Mouse (Mus musculus) heart, embryonic 12.5 days (tissue): ENCODE data around the gene Hoxc13. TPM values are rescaled to one million over a fixed set of nuclear protein-coding genes. Genes with fewer than 3 reads are reported as not detected.

Experiments used
- ATAC-seq: fragments of 200-750 bp; cut with Nextera tagmentation; 2 replicates; pipeline ENCODE4 v1.8.0; 2017; ENCODE audit warnings: moderate TSS enrichment, moderate library complexity; ENCODE audit not compliant: insufficient number of reproducible peaks, low FRiP score
- H3K27ac ChIP-seq: fragments of 300-500 bp; sonication (generic); 2 replicates; pipeline ENCODE4 v1.5.1; 2016; ENCODE audit warnings: mild to moderate bottlenecking, moderate library complexity; ENCODE audit not compliant: poor library complexity, severe bottlenecking
- H3K27me3 ChIP-seq: fragments of 300-500 bp; sonication (generic); replicated peaks from 2 replicates; pipeline ENCODE4 v1.6.1; 2016; ENCODE audit warnings: mild to moderate bottlenecking, moderate library complexity
- H3K36me3 ChIP-seq: fragments of 300-500 bp; sonication (generic); 2 replicates; pipeline ENCODE4 v1.6.1; 2016; ENCODE audit warnings: mild to moderate bottlenecking, moderate library complexity
- H3K4me1 ChIP-seq: fragments of 300-500 bp; sonication (generic); replicated peaks from 2 replicates; pipeline ENCODE4 v1.6.1; 2016; ENCODE audit warnings: mild to moderate bottlenecking
- H3K4me2 ChIP-seq: fragments of 300-500 bp; sonication (generic); 2 replicates; pipeline ENCODE4 v1.6.1; 2016; ENCODE audit warnings: mild to moderate bottlenecking, moderate library complexity
- H3K4me3 ChIP-seq: fragments of 300-500 bp; sonication (generic); 2 replicates; pipeline ENCODE4 v1.5.1; 2016; ENCODE audit warnings: mild to moderate bottlenecking
- H3K9ac ChIP-seq: fragments of 300-500 bp; sonication (generic); 2 replicates; pipeline ENCODE4 v1.6.1; 2016; ENCODE audit warnings: mild to moderate bottlenecking, moderate library complexity
- H3K9me3 ChIP-seq: fragments of 300-500 bp; sonication (generic); replicated peaks from 2 replicates; pipeline ENCODE4 v1.6.1; 2016; ENCODE audit warnings: mild to moderate bottlenecking, moderate library complexity
- WGBS: fragments of 180-500 bp; shearing (Covaris S2); methylation state at CpG from one replicate; pipeline ENCODE4 v1.1.7; 2016; 5-methylcytosine and 5-hydroxymethylcytosine counted together
- polyA plus RNA-seq: library from polyadenylated mRNA; unstranded; fragments of >200 nt; fragmentation: Nextera tagmentation; extraction: Ambion mirVana; gene quantifications from 2 replicates; pipeline ENCODE4 v1.2.1, GENCODE M21; 2016

The Hoxc13 gene
- 0.18 TPM in 1 of 2 replicates, not detected in the other for polyA plus RNA-seq

GRCm38 (mm10) chr15:102921053-102922011 lies at the start of gene Hoxc13:
TSS of gene Hoxc13 (plus strand) at chr15:102921103.
- Histone ChIP-seq H3K9ac (no peak within 1 kb of the TSS), H3K36me3 (no peaks in the 10 kb centered on the region), H3K4me2 (peak within 1 kb of the TSS; percentile 61), H3K27ac (no peak within 1 kb of the TSS), H3K4me1 (peaks cover 9% of the 10 kb centered on the region), H3K4me3 (peak within 1 kb of the TSS; percentile 28), H3K9me3 (no peaks in the 10 kb centered on the region), H3K27me3 (peaks cover 94% of the 10 kb centered on the region)
- under 1% methylated on average over 70 of the region's 88 CpGs for WGBS
- ATAC-seq = peak; percentile 15; the same call in 1 of the 2 replicates

- no peaks in the 10 kb centered on the region for H3K36me3 ChIP-seq
- no peaks in the 10 kb centered on the region for H3K9me3 ChIP-seq
- no peak overlapping the region for H3K9ac ChIP-seq
- H3K27ac ChIP-seq = no peak overlapping the region
- H3K27me3 ChIP-seq = peaks cover 42% of the 10 kb centered on the region
- no peak overlapping the region for H3K4me2 ChIP-seq
- no peak for ATAC-seq
- no peak overlapping the region for H3K4me3 ChIP-seq
- 36% methylated on average over 1 of the region's 1 CpGs for WGBS
- H3K4me1 ChIP-seq = no peaks in the 10 kb centered on the region
Observed at GRCm38 (mm10) chr15:102885803-102886202, 35.1 kb upstream of the Hoxc13 start.

GRCm38 (mm10) chr15:102895115-102895514 lies 25.8 kb upstream of the Hoxc13 start:
- Histone ChIP-seq H3K4me1 (no peaks in the 10 kb centered on the region), H3K4me2 (no peak overlapping the region), H3K9ac (no peak overlapping the region), H3K4me3 (no peak overlapping the region), H3K36me3 (no peaks in the 10 kb centered on the region), H3K9me3 (no peaks in the 10 kb centered on the region), H3K27ac (no peak overlapping the region), H3K27me3 (peaks cover 34% of the 10 kb centered on the region)
- 78% methylated on average over 6 of the region's 6 CpGs for WGBS
- ATAC-seq = no peak

GRCm38 (mm10) chr15:102904946-102905345 lies 16.0 kb upstream of the Hoxc13 start:
- no peak overlapping the region for H3K9ac ChIP-seq
- 0 out of 2 replicates have a peak, but pooled peaks cover 4% of the 10 kb centered on the region for H3K4me1 ChIP-seq
- WGBS = 8% methylated on average over 1 of the region's 1 CpGs
- H3K4me2 ChIP-seq = no peak overlapping the region
- H3K4me3 ChIP-seq = no peak overlapping the region
- no peak overlapping the region for H3K27ac ChIP-seq
- no peaks in the 10 kb centered on the region for H3K9me3 ChIP-seq
- no peak; the same call in 1 of the 2 replicates for ATAC-seq
- peaks cover 77% of the 10 kb centered on the region for H3K27me3 ChIP-seq
- no peaks in the 10 kb centered on the region for H3K36me3 ChIP-seq

GRCm38 (mm10) chr15:102909536-102909935 lies 11.4 kb upstream of the Hoxc13 start:
- Histone ChIP-seq H3K27me3 (peaks cover 87% of the 10 kb centered on the region), H3K4me1 (0 out of 2 replicates have a peak, but pooled peaks cover 4% of the 10 kb centered on the region), H3K4me3 (no peak overlapping the region), H3K36me3 (no peaks in the 10 kb centered on the region), H3K4me2 (no peak overlapping the region), H3K9ac (no peak overlapping the region), H3K27ac (no peak overlapping the region), H3K9me3 (no peaks in the 10 kb centered on the region)
- ATAC-seq = no peak
- WGBS = 2% methylated on average over 4 of the region's 4 CpGs

GRCm38 (mm10) chr15:102910038-102910437 lies 10.9 kb upstream of the Hoxc13 start:
- under 1% methylated on average over 18 of the region's 18 CpGs for WGBS
- no peak overlapping the region for H3K27ac ChIP-seq
- 0 out of 2 replicates have a peak, but pooled peaks cover 2% of the 10 kb centered on the region for H3K4me1 ChIP-seq
- no peaks in the 10 kb centered on the region for H3K9me3 ChIP-seq
- no peak overlapping the region for H3K9ac ChIP-seq
- ATAC-seq = no peak
- H3K27me3 ChIP-seq = peaks cover 87% of the 10 kb centered on the region
- H3K36me3 ChIP-seq = no peaks in the 10 kb centered on the region
- H3K4me3 ChIP-seq = no peak overlapping the region
- peak overlapping the region; percentile 2; the same call in 1 of the 2 replicates for H3K4me2 ChIP-seq

- WGBS = 1% methylated on average over 22 of the region's 22 CpGs
- no peaks in the 10 kb centered on the region for H3K36me3 ChIP-seq
- peak overlapping the region; percentile 2; the same call in 1 of the 2 replicates for H3K4me2 ChIP-seq
Observed at GRCm38 (mm10) chr15:102910496-102911095, 10.3 kb upstream of the Hoxc13 start.

GRCm38 (mm10) chr15:102913038-102913585 lies 7.8 kb upstream of the Hoxc13 start:
- WGBS = 1% methylated on average over 19 of the region's 19 CpGs
- no peaks in the 10 kb centered on the region for H3K9me3 ChIP-seq

More at GRCm38 (mm10) chr15:102910496-102911095, 10.3 kb upstream of the Hoxc13 start:
- H3K4me1 ChIP-seq = no peaks in the 10 kb centered on the region
- H3K4me3 ChIP-seq = no peak overlapping the region
- no peak overlapping the region for H3K9ac ChIP-seq
- ATAC-seq = no peak
- H3K27ac ChIP-seq = no peak overlapping the region
- no peaks in the 10 kb centered on the region for H3K9me3 ChIP-seq
- peaks cover 84% of the 10 kb centered on the region for H3K27me3 ChIP-seq

GRCm38 (mm10) chr15:102917972-102918572 lies 2.8 kb upstream of the Hoxc13 start:
- H3K36me3 ChIP-seq = no peaks in the 10 kb centered on the region
- ATAC-seq = no peak
- H3K27ac ChIP-seq = no peak overlapping the region
- no peak overlapping the region for H3K9ac ChIP-seq
- H3K4me2 ChIP-seq = no peak overlapping the region
- H3K9me3 ChIP-seq = no peaks in the 10 kb centered on the region
- peaks cover 91% of the 10 kb centered on the region for H3K27me3 ChIP-seq
- peaks cover 9% of the 10 kb centered on the region for H3K4me1 ChIP-seq
- 2% methylated on average over 20 of the region's 20 CpGs for WGBS
- H3K4me3 ChIP-seq = no peak overlapping the region

More at GRCm38 (mm10) chr15:102913038-102913585, 7.8 kb upstream of the Hoxc13 start:
- H3K4me2 ChIP-seq = no peak overlapping the region
- no peak overlapping the region for H3K4me3 ChIP-seq
- no peaks in the 10 kb centered on the region for H3K4me1 ChIP-seq
- no peaks in the 10 kb centered on the region for H3K36me3 ChIP-seq
- peaks cover 86% of the 10 kb centered on the region for H3K27me3 ChIP-seq
- no peak overlapping the region for H3K9ac ChIP-seq
- no peak for ATAC-seq
- H3K27ac ChIP-seq = no peak overlapping the region

- Histone ChIP-seq H3K27ac (no peak overlapping the region), H3K9ac (no peak overlapping the region), H3K27me3 (peaks cover 92% of the 10 kb centered on the region), H3K9me3 (no peaks in the 10 kb centered on the region), H3K4me1 (peaks cover 9% of the 10 kb centered on the region), H3K4me3 (no peak overlapping the region), H3K36me3 (no peaks in the 10 kb centered on the region), H3K4me2 (no peak overlapping the region)
- WGBS = 2% methylated on average over 7 of the region's 7 CpGs
- ATAC-seq = no peak
Observed at GRCm38 (mm10) chr15:102918611-102919265, 2.2 kb upstream of the Hoxc13 start.
